Mouse (Mus musculus) bone marrow, adult 2 months (tissue): ENCODE data around the gene Tmem205.

ENCODE experiments used
- CTCF ChIP-seq: fragments of 200-500 bp; IDR thresholded peaks from 2 replicates; pipeline ENCODE4 v1.5.1; 2011; ENCODE audit warnings: low read length, control low read depth; ENCODE audit not compliant: control insufficient read depth, insufficient read depth
- POLR2A ChIP-seq: fragments of 200-500 bp; IDR thresholded peaks from 2 replicates; pipeline ENCODE4 v1.6.1; 2011; ENCODE audit warnings: low read depth, mild to moderate bottlenecking, control low read depth, low read length, borderline replicate concordance; ENCODE audit not compliant: control insufficient read depth

DNA sequence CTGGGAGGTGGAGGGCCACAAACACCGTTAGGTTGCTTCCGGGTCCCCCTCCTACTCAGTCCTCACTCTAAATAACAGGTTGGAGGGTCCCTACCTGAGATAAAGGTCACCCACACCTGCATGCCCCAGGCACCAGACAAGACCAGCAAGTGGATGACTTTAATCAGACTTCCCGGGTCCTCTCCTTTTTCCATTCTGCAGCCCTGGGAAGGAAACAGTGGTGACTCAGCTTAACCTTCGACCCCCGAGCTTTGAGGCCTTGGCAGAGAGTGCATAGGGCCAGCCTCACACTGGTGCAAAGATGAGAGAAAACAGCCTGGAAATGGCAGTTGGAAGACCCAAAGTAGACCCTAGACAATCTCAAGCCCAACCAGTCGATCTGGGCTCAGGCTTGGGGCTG, 1.2 kb downstream of the Tmem205 start:
- no peak for TF ChIP-seq CTCF
- TF ChIP-seq POLR2A = no peak
